In genomic region chr9:90263340-90263679, GRCm38 (mm10) we compare ENCODE assay signal across 22 mouse cellular contexts. TPM values are rescaled to one million over a fixed set of nuclear protein-coding genes. Genes with fewer than 3 reads are reported as not detected.
DNase-seq lines count a peak whose midpoint lies in the region; ATAC-seq and TF ChIP-seq lines count a peak whose summit lies in the region.
"Had no signal": no experiment of that assay in that cellular context is flagged by ENCODE, and none has a peak within 500 bp of the region (broad histone marks: within the 10 kb centered on the region; RNA-seq: fewer than 3 reads in every experiment).

No protein-coding gene starts in this region.

- no peak for DNase-seq in liver, adult 2 months (ENCODE audit: extremely low read depth, low read depth, low spot score)
- DNase-seq in liver, result no peak
- no peak for DNase-seq in liver, embryonic 14.5 days (ENCODE audit: low read depth in 3 of 3, low spot score in 3 of 3)
- DNase-seq in testis, postnatal 10 days (ENCODE audit: low spot score), result peak; percentile 24
- no peak for DNase-seq in heart, adult 18-20 months
- DNase-seq in midbrain, embryonic 14.5 days, result no peak
- no peak for DNase-seq in gastrocnemius, adult 18-20 months (ENCODE audit: low spot score)
- DNase-seq: adrenal gland, postnatal 14 days; cerebellum, adult 9-11 months; cerebellum, postnatal 36 days; gastrocnemius, postnatal 14 days; heart, postnatal 14 days had no signal

- no peak for ATAC-seq in liver, embryonic 14.5 days (ENCODE audit: insufficient read depth)
- no peak for ATAC-seq in midbrain, embryonic 14.5 days (ENCODE audit: low FRiP score, low TSS enrichment)
- ATAC-seq: activated CD4-positive, CD25-positive, alpha-beta regulatory T cell, adult 4 months; forebrain, embryonic 15.5 days; hindbrain, postnatal 0 days; Patski had no signal

- no peak overlapping the region for H3K4me2 ChIP-seq in liver, embryonic 14.5 days (ENCODE audit: low read depth)
- H3K4me2 ChIP-seq in midbrain, embryonic 14.5 days (ENCODE audit: low read length), result no peak overlapping the region
- H3K4me2 ChIP-seq: forebrain, embryonic 15.5 days; heart, embryonic 15.5 days; hindbrain, embryonic 13.5 days had no signal

- peak overlapping the region; percentile 98 for H3K27ac ChIP-seq in liver, adult 2 months (replicated peaks; ENCODE audit: insufficient read depth, low read depth, low read length)
- H3K27ac ChIP-seq in embryonic fibroblast, embryonic 13.5 days (ENCODE audit: insufficient read depth, low read length), result peak overlapping the region; percentile 77
- H3K27ac ChIP-seq in liver, embryonic 14.5 days, result peak overlapping the region; percentile 54
- no peak overlapping the region for H3K27ac ChIP-seq in midbrain, embryonic 14.5 days (replicated peaks; ENCODE audit: low read depth, low read length)
- H3K27ac ChIP-seq: forebrain, embryonic 10.5 days; forebrain, embryonic 15.5 days; heart, embryonic 10.5 days; heart, embryonic 15.5 days; hindbrain, embryonic 13.5 days; hindbrain, postnatal 0 days had no signal

- peaks cover 61% of the 10 kb centered on the region for H3K4me1 ChIP-seq in liver, adult 2 months (ENCODE audit: control insufficient read depth, insufficient read depth, low read length)
- H3K4me1 ChIP-seq in embryonic fibroblast, embryonic 13.5 days (ENCODE audit: control insufficient read depth, insufficient read depth, low read length), result peaks cover 6% of the 10 kb centered on the region
- H3K4me1 ChIP-seq in liver, embryonic 14.5 days (replicated peaks; ENCODE audit: control insufficient read depth in 2 of 2, insufficient read depth in 2 of 2, low read length in 1 of 2), result peaks cover 61 to 68% of the 10 kb centered on the region in 2 experiments
- H3K4me1 ChIP-seq in midbrain, embryonic 14.5 days (ENCODE audit: control insufficient read depth, insufficient read depth, low read length), result no peaks in the 10 kb centered on the region
- H3K4me1 ChIP-seq: forebrain, embryonic 15.5 days had no signal

- WGBS in liver, adult 2 months, result 81% methylated on average over 4 of the region's 4 CpGs
- WGBS in liver, embryonic 14.5 days (ENCODE audit: insufficient replicate concordance), result 87% methylated on average over 4 of the region's 4 CpGs
- WGBS in midbrain, embryonic 14.5 days, result 97% methylated on average over 4 of the region's 4 CpGs

- peaks cover 7% of the 10 kb centered on the region; the same call in 1 of the 2 replicates for H3K36me3 ChIP-seq in liver, adult 2 months (ENCODE audit: control insufficient read depth, insufficient read depth, low read length)
- H3K36me3 ChIP-seq in liver, embryonic 14.5 days (replicated peaks; ENCODE audit: control insufficient read depth, insufficient read depth, low read depth), result peaks cover 9% of the 10 kb centered on the region
- H3K36me3 ChIP-seq in midbrain, embryonic 14.5 days (ENCODE audit: control insufficient read depth, insufficient read depth, low read length), result 0 out of 2 replicates have a peak, but pooled peaks cover 2% of the 10 kb centered on the region
- H3K36me3 ChIP-seq: forebrain, embryonic 15.5 days; heart, embryonic 10.5 days; heart, embryonic 15.5 days had no signal

- no peaks in the 10 kb centered on the region for H3K27me3 ChIP-seq in liver, adult 2 months (ENCODE audit: control insufficient read depth, insufficient read depth, low read length)
- no peaks in the 10 kb centered on the region for H3K27me3 ChIP-seq in liver, embryonic 14.5 days (ENCODE audit: control insufficient read depth, insufficient read depth, low read length)
- no peaks in the 10 kb centered on the region for H3K27me3 ChIP-seq in midbrain, embryonic 14.5 days (ENCODE audit: control insufficient read depth, insufficient read depth, low read length)
- H3K27me3 ChIP-seq: forebrain, embryonic 15.5 days; heart, embryonic 15.5 days; hindbrain, embryonic 13.5 days; Patski had no signal

- no peak for TF ChIP-seq CTCF in liver, adult 2 months (IDR thresholded peaks at IDR 0.05; ENCODE audit: low read depth, low read length)
- no peak for TF ChIP-seq CTCF in embryonic fibroblast, embryonic 13.5 days (IDR thresholded peaks at IDR 0.05; ENCODE audit: borderline replicate concordance, insufficient read depth, low read length)
- TF ChIP-seq CTCF in liver, embryonic 14.5 days (IDR thresholded peaks at IDR 0.05; ENCODE audit: low read depth), result no peak

- H3K9me3 ChIP-seq in liver, embryonic 14.5 days (ENCODE audit: control insufficient read depth, low read length), result no peaks in the 10 kb centered on the region
- H3K9me3 ChIP-seq in midbrain, embryonic 14.5 days (ENCODE audit: control insufficient read depth, low read length), result no peaks in the 10 kb centered on the region
- H3K9me3 ChIP-seq: forebrain, embryonic 10.5 days; forebrain, embryonic 15.5 days; heart, embryonic 10.5 days; heart, embryonic 15.5 days; hindbrain, embryonic 13.5 days had no signal

- TF ChIP-seq POLR2A in liver, adult 2 months (IDR thresholded peaks at IDR 0.05; ENCODE audit: extremely low read depth, insufficient read depth, low read length), result no peak
- no peak for TF ChIP-seq POLR2A in embryonic fibroblast, embryonic 13.5 days (IDR thresholded peaks at IDR 0.05; ENCODE audit: low read depth, low read length)

- no peak overlapping the region for H3K4me3 ChIP-seq in liver, adult 2 months (ENCODE audit: insufficient read depth, low read depth, low read length)
- no peak overlapping the region for H3K4me3 ChIP-seq in embryonic fibroblast, embryonic 13.5 days (ENCODE audit: insufficient read depth, low read length)
- no peak overlapping the region for H3K4me3 ChIP-seq in liver, embryonic 14.5 days (ENCODE audit: insufficient read depth in 1 of 2, low read depth in 2 of 2, low read length in 2 of 2)
- H3K4me3 ChIP-seq in midbrain, embryonic 14.5 days (replicated peaks; ENCODE audit: low read depth, low read length), result no peak overlapping the region
- H3K4me3 ChIP-seq: erythroblast, embryonic 14.5 days; forebrain, embryonic 10.5 days; forebrain, embryonic 15.5 days; heart, embryonic 10.5 days; heart, embryonic 15.5 days; hindbrain, embryonic 13.5 days had no signal

- H3K9ac ChIP-seq in liver, adult 2 months (ENCODE audit: low read depth, low read length), result 0 out of 2 replicates have a peak overlapping the region, but pooled peaks have one; percentile 6
- H3K9ac ChIP-seq in liver, embryonic 14.5 days (replicated peaks), result no peak overlapping the region
- no peak overlapping the region for H3K9ac ChIP-seq in midbrain, embryonic 14.5 days (replicated peaks; ENCODE audit: low read length)
- H3K9ac ChIP-seq: forebrain, embryonic 15.5 days; heart, embryonic 15.5 days; hindbrain, embryonic 13.5 days had no signal

- TF ChIP-seq EP300 in liver, embryonic 14.5 days (IDR thresholded peaks at IDR 0.05; ENCODE audit: low read depth), result no peak

- peaks cover 31% of the 10 kb centered on the region; the same call in 1 of the 2 replicates for H3K79me2 ChIP-seq in liver, adult 2 months (ENCODE audit: control insufficient read depth, insufficient read depth, low read length)

RNA-seq across cellular contexts. Expression of gene Tbc1d2b, which starts 7.3 kb away (rescaled TPM):
- 14.1 and 22.1 TPM in 2 replicates for total RNA-seq in liver, adult 2 months (2014; rRNA removed)
- 12.7 and 16.9 TPM in 2 replicates for polyA plus RNA-seq in liver, adult 2 months (2012; rRNA removed)
- polyA plus RNA-seq in embryonic fibroblast, embryonic 13.5 days (2011; ENCODE audit: insufficient read length, low read depth, missing spikeins), result 42.4 and 45.5 TPM in 2 replicates
- 9.8 and 10.1 TPM in 2 replicates for polyA plus RNA-seq in liver, embryonic 14.5 days (2012; rRNA removed)
- polyA plus RNA-seq in liver, embryonic 14.5 days (2014; fragmentation: Nextera tagmentation; extraction: Ambion mirVana), result 6.5 and 9.5 TPM in 2 replicates
- 10 to 100 TPM in 1 of 2 experiments, 1 to 10 TPM in 1; 8.3 to 10.1 TPM for total RNA-seq in heart, adult 18-20 months (2021)
- polyA plus RNA-seq in midbrain, embryonic 14.5 days (2014; fragmentation: Nextera tagmentation; extraction: Ambion mirVana), result 4.1 and 6.9 TPM in 2 replicates
- total RNA-seq in gastrocnemius, adult 18-20 months (2021), result 1 to 10 TPM; 3.6 to 4.7 TPM
